Mouse (Mus musculus) cerebral cortex, adult 2 months (tissue): ENCODE data around the gene Tmbim4.

Source experiments
- WGBS: fragments of 180-500 bp; shearing (Covaris S2); methylation state at CpG from one replicate; pipeline ENCODE4 v1.1.7; 2018; 5-methylcytosine and 5-hydroxymethylcytosine counted together

Gene Tmbim4

DNA sequence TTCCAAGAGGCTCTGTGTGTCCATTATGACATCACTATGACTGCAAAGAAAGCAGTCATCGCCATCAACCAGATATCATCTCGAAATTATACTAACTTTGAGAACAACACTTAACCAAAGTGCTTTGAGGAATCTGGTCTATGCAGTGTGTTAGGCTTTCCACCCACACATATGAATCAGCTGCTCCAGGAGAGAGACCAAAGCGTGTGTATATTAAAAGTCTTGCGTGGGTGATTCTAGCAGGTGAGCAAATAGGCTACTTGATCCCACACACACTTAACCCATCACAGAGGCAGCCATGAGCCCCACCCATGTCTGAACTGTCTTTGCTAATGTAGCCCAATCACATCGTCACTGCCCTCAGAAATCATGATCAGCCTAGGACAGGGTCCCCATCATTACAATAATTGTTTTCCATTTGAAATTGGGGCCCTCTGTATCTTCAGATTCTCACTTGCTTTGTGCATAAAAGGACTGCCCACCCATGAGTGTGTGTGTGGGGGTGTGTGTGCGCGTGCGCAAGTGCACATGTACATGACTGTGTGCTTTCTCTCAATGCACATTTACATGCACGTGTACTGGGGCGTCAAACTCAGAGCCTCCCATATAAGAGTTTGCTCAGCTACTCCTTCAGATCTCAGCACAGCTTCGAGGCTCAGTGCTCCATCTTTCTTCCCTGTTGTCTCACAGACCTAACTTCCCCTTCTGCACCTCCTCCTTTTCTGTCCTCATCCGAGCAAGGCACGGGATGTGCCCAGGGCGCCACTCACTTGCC lies 4.1 kb upstream of the Tmbim4 start:
- WGBS, result 59% methylated on average over 14 of the region's 14 CpGs

- WGBS, result under 1% methylated on average over 13 of the region's 13 CpGs
These were observed 592 bp downstream of the Tmbim4 start, which contains the start of gene Irak3 for GRCm38 (mm10) chr10:120201961-120202402. Gene Irak3 (minus strand): TSS chr10:120202130.

GRCm38 (mm10) chr10:120202467-120203250 lies 1.3 kb downstream of the Tmbim4 start:
- WGBS, result 76% methylated on average over 16 of the region's 16 CpGs

DNA sequence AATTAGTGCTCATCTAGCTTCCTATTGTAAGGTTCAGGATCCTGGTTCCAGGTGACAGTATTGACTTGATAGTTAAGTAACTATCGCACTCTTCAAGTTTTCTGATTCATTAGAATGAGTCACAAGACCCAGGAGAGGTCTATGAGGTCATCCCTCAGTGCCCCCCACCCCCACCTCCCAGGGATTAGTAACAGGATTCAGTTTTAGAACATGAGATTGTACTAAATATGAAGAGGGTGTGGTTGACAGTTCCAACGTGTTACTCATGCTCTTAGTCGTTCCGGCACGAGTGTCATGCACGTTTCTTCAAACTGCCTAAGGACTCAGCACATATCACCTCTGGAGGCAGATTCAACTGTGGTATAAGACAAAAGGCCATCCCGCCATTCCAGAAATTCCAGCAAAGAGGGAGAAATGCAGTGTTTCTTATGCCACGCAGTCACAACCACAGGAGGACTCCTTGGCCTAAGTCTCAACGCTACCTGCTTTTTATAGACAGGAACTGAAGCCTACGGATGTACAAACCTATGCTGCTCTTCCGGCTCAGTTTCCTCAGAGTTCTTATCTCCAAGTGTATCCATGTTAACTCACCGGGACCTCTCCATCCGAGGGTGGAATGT lies 3.3 kb downstream of the Tmbim4 start:
- 85% methylated on average over 13 of the region's 13 CpGs for WGBS

- 82% methylated on average over 8 of the region's 8 CpGs for WGBS
These were observed 6.6 kb downstream of the Tmbim4 start for GRCm38 (mm10) chr10:120208015-120208414.

- 2% methylated on average over 53 of the region's 53 CpGs for WGBS
These were observed 7.5 kb downstream of the Tmbim4 start for GRCm38 (mm10) chr10:120208575-120209538.

DNA sequence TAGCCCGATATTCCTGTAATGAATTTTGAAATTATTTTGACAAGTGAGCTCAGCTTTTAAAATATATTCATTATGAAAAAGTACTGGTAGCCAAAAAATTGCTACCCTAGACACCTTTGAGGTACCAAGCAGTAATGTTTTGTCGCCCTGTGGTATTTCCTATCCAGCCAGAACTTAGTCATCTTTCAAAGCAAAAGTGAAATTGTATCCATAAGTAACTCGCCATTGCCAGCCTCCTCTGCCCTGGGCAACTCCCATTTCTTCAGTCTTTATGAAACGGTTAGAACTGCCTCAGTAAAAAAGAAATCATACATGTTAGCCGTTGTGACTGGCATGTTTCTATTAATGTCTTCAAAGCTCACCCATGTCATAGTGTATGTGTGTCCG lies 8.1 kb downstream of the Tmbim4 start:
- 48% methylated on average over 6 of the region's 6 CpGs for WGBS

DNA sequence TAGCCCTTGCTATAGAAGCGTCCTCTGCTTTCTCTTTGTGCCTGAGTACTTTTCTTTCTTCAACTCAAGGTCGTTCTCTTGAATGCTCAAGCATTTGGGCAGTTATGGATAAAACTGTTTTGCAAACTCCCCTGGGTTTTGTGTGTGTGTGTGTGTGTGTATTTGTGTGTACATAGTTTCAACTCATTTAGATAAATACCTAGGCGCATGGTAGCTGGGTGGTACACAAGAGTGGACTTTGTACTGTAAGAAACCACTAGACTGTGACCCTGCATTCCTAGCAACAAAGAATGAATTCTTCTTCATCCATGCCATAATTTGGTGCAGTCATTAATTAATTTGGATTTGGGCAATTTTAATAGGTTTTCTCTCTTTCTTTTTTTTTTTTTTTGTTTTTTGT lies 8.7 kb downstream of the Tmbim4 start:
- 91% methylated on average over 3 of the region's 3 CpGs for whole genome bisulfite sequencing

DNA sequence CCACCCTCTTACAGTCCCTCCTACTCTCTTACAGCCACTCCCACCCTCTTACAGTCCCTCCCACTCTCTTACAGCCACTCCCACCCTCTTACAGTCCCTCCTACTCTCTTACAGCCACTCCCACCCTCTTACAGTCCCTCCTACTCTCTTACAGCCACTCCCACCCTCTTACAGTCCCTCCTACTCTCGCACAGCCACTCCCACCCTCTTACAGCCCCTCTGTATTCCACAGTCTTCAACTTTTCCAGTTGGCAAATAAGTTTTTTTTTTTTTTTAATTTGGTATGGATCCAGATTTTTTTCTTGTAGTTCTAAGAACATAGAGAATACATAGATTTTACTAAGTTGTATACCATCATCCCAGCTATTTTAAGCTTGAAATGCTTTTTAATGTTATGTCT lies 15.7 kb downstream of the Tmbim4 start:
- 76% methylated on average over 1 of the region's 1 CpGs for WGBS

GRCm38 (mm10) chr10:120218996-120219395 lies 17.6 kb downstream of the Tmbim4 start:
- WGBS, result 97% methylated on average over 10 of the region's 10 CpGs

DNA sequence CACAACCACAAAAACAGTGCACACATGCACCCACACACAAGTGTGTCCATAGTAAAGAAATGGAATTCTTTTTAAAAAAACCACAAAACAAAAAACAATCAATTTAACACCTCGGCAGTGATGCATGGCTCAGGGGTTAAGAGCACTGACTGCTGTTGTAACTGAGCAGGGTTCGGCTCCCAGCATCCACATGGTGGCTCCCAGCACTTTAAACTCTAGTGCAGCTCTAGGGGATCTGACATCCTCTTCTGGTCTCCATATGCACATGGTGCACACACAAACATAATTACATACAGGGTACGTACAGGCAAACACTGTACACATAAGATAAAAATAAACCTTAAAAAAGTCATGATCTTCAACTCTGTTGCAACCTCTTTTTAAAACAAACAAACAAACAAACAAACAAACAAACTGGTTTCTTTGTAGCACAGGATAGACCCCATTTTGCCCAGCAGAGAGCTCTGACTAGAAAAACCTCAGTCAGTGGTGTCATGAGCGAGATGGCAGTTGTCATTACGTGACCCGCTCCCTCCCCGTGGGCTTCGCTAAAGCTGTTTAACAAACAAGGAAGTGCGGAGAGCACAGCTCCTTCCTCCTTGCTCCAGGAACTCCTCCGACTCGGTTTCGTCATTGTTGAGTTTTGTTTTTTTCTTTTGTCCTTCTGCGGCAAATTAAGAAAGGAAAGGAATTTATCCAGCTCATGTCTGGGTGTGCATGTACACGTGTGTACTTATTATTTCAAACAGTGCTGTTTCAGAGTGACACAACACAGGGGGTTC lies 18.4 kb downstream of the Tmbim4 start:
- WGBS, result 79% methylated on average over 14 of the region's 14 CpGs

GRCm38 (mm10) chr10:120220776-120221175 lies 19.4 kb downstream of the Tmbim4 start:
- WGBS, result 77% methylated on average over 7 of the region's 7 CpGs

DNA sequence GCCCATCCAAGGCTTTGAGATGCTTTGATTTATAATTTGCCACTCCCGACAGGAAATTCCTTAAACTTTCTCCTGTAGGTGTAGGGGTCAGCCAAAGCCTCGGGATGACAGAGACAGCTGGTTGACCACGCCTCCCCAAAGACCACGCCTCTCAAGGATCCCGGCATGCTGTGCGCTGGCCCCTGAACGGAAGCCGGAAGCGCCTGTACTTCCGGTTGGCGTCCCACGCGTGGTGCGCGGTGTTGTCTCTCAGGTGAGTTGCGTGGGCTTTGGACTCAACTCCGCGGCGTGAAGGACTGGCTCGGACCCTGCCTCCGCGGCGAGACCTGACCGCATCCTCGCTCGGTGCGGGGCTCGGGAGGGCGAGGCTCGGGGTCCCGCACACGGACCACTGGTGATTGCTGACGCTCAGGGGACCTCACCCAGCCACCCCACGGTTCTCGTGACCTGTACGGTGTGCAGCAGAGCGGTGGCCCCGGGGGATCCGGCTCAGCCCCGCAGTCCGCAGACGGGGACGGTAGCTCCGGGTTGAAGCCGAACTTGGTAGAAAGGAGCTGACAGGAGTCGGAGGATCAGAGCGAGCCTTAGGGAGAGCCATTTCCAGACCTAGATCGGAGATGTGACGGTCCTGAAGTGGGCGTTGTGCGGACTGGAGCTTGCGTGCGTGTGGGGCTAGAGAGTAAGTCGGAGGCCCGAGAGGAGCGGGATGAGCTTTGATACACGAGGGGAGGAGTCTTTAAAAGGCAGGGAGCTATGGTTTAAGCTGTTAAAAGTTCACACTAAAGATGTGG lies 25.7 kb downstream of the Tmbim4 start, which contains the start of gene Llph:
Llph (plus strand) TSS at position 200 of the 791 bp plus-strand sequence.
- under 1% methylated on average over 57 of the region's 57 CpGs for WGBS

DNA sequence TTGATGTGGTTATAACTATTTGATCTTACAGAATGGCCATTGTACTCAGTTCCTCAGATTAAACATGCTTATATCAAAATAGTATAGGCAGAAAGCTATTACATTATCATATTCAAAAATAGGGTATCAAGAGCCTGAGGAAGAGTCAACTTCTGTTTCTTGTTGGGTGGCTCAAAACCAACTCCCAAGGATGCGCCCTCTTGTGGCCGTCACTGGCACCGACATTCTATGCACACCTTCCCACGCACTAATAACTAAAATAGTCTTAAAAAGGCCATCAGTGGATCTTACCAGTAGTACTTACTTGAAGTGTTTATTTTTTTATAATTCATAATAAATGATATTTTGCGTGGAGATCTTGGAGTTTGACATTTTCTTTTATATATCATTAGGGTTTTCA lies 30.3 kb downstream of the Tmbim4 start:
- WGBS, result 25% methylated on average over 5 of the region's 5 CpGs

DNA sequence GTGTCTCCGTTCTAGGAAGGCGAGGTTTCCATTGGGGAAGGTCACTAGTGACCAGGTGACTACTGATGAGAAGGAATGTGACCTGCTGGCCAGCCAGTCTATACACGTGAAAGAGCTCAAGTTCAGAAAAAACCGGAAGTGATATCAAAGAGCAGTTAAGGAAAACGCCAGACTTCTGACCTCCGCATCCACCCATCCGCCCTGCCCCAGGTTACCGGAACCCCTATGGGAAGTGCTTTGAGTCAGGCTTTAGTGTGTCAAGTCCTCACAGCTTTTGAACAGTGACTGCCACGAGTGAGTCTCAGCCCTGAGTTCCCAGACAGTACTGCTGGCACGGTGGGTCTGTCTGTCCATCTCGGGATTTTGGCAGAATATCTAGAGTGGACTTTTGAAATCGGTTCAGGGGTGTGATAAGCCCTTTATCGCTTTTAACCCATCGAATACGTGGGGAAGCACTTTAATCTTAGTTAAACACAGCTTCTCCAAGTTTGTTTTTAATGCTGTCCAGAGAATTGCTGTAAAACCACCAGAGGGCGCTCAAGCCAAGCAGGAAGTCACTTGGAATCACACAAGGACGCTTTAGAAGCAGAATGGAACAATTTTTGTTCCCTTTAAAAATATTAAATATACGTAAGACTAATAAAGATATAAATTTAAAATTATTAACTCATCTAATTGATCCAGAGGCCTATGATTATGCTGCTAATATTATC lies 32.4 kb downstream of the Tmbim4 start:
- 32% methylated on average over 18 of the region's 18 CpGs for WGBS

DNA sequence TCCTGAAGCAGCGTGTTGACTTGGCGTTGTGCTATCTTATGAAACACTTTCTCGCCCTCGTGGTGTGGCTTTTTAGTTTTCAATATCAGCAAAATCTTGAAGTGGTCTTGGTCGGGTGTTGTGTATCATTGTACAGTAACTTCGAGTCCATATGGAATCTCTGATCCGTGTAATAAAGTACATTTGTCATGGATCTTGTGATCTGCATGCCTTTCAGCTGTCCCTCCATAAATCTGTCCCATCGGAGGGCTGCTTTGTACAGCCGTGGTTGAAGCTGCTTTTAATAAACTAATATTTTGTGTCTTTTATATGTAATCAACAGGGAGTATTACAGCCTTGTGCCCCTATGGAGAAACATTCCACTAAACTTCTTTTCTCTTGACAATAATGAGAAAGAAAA lies 35.5 kb downstream of the Tmbim4 start:
- 84% methylated on average over 9 of the region's 9 CpGs for WGBS

DNA sequence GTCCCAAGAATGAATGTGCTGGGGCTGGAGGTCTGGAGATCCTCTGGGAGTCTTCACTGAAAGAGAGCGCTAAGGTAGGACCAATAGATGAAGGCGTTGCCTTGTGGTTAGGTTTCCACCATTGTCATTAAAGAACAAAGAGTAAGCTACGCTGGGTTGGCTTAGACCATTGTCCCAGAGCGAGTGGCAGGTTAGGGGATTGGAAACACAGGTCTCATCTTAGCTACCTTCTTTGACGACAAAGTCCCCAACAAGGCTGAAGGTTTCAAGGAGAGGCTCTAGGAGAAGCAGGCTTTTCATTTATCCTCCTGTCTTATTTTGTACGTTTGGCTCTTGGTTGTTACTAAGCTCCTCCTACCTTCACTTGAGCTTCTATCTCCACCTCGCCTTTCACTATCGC lies 36.9 kb downstream of the Tmbim4 start:
- WGBS, result 95% methylated on average over 8 of the region's 8 CpGs

- 75% methylated on average over 6 of the region's 6 CpGs for WGBS
These were observed 38.1 kb downstream of the Tmbim4 start for GRCm38 (mm10) chr10:120239476-120239875.

GRCm38 (mm10) chr10:120242421-120242820 lies 41.0 kb downstream of the Tmbim4 start:
- 73% methylated on average over 6 of the region's 6 CpGs for WGBS
